Comparison of ENCODE assay signal across 32 mouse cellular contexts in genomic region chr6:54318618-54319017, GRCm38 (mm10).
"Had no signal": no experiment of that assay in that cellular context is flagged by ENCODE, and none has a peak within 500 bp of the region (broad histone marks: within the 10 kb centered on the region; RNA-seq: fewer than 3 reads in every experiment).

No protein-coding gene starts in this region.

- H3K27me3 ChIP-seq: limb, embryonic 12.5 days; limb, embryonic 15.5 days; liver, embryonic 15.5 days; lung, embryonic 15.5 days; midbrain, embryonic 13.5 days; midbrain, embryonic 15.5 days; neural tube, embryonic 12.5 days had no signal

- H3K27ac ChIP-seq: limb, embryonic 10.5 days; limb, embryonic 12.5 days; limb, embryonic 13.5 days; limb, embryonic 15.5 days; liver, embryonic 12.5 days; liver, embryonic 13.5 days; liver, embryonic 14.5 days; liver, embryonic 15.5 days; lung, embryonic 15.5 days; macrophage; midbrain, embryonic 10.5 days; midbrain, embryonic 12.5 days; midbrain, embryonic 13.5 days; midbrain, embryonic 15.5 days; neural tube, embryonic 12.5 days had no signal

- H3K4me1 ChIP-seq: limb, embryonic 10.5 days; limb, embryonic 12.5 days; limb, embryonic 13.5 days; limb, embryonic 15.5 days; liver, embryonic 12.5 days; liver, embryonic 13.5 days; liver, embryonic 15.5 days; lung, embryonic 15.5 days; midbrain, embryonic 10.5 days; midbrain, embryonic 12.5 days; midbrain, embryonic 13.5 days; midbrain, embryonic 15.5 days; neural tube, embryonic 12.5 days had no signal

- H3K4me2 ChIP-seq: limb, embryonic 12.5 days; limb, embryonic 13.5 days; limb, embryonic 15.5 days; liver, embryonic 11.5 days; liver, embryonic 12.5 days; liver, embryonic 13.5 days; liver, embryonic 15.5 days; lung, embryonic 14.5 days; lung, embryonic 15.5 days; midbrain, embryonic 11.5 days; midbrain, embryonic 12.5 days; midbrain, embryonic 13.5 days; midbrain, embryonic 15.5 days; neural tube, embryonic 12.5 days had no signal

- H3K4me3 ChIP-seq: limb, embryonic 10.5 days; limb, embryonic 12.5 days; limb, embryonic 13.5 days; limb, embryonic 15.5 days; liver, embryonic 12.5 days; liver, embryonic 13.5 days; liver, embryonic 15.5 days; lung, embryonic 15.5 days; megakaryocyte, embryonic 14.5 days; midbrain, embryonic 10.5 days; midbrain, embryonic 12.5 days; midbrain, embryonic 13.5 days; midbrain, embryonic 15.5 days; myocyte; neural tube, embryonic 12.5 days had no signal

- H3K36me3 ChIP-seq: limb, embryonic 10.5 days; limb, embryonic 12.5 days; limb, embryonic 13.5 days; limb, embryonic 15.5 days; liver, embryonic 12.5 days; liver, embryonic 13.5 days; liver, embryonic 15.5 days; lung, embryonic 15.5 days; midbrain, embryonic 10.5 days; midbrain, embryonic 12.5 days; midbrain, embryonic 13.5 days; midbrain, embryonic 15.5 days; neural tube, embryonic 12.5 days had no signal

- H3K9ac ChIP-seq: limb, embryonic 12.5 days; limb, embryonic 13.5 days; limb, embryonic 15.5 days; liver, embryonic 12.5 days; liver, embryonic 13.5 days; liver, embryonic 14.5 days; liver, embryonic 15.5 days; liver, postnatal 0 days; lung, embryonic 14.5 days; lung, embryonic 15.5 days; midbrain, embryonic 12.5 days; midbrain, embryonic 13.5 days; midbrain, embryonic 15.5 days; neural tube, embryonic 12.5 days had no signal

- ATAC-seq: liver, embryonic 12.5 days; liver, postnatal 0 days; lung, postnatal 0 days; midbrain, embryonic 13.5 days; midbrain, embryonic 15.5 days; midbrain, embryonic 16.5 days had no signal

- H3K9me3 ChIP-seq: limb, embryonic 10.5 days; limb, embryonic 12.5 days; limb, embryonic 13.5 days; limb, embryonic 15.5 days; liver, embryonic 12.5 days; liver, embryonic 13.5 days; liver, embryonic 15.5 days; lung, embryonic 15.5 days; megakaryocyte, embryonic 14.5 days; midbrain, embryonic 10.5 days; midbrain, embryonic 12.5 days; midbrain, embryonic 13.5 days; midbrain, embryonic 15.5 days; neural tube, embryonic 12.5 days had no signal

- DNase-seq: left cerebral cortex, postnatal 4 days; liver; liver, embryonic 13.5 days; liver, postnatal 0 days; lung, adult 18-20 months; lung, adult 2 months; lung, embryonic 14.5 days; lung, postnatal 10 days; lung, postnatal 14 days; lung, postnatal 36 days; lung, postnatal 4 days; midbrain, embryonic 14.5 days had no signal
